Mouse (Mus musculus) lung, postnatal 14 days (tissue): Measurements from ENCODE around the gene Gabrd.

Experiments used
- DNase-seq: peaks from one replicate; pipeline ENCODE4 v3.0.0; 2021

Gene Gabrd

DNA sequence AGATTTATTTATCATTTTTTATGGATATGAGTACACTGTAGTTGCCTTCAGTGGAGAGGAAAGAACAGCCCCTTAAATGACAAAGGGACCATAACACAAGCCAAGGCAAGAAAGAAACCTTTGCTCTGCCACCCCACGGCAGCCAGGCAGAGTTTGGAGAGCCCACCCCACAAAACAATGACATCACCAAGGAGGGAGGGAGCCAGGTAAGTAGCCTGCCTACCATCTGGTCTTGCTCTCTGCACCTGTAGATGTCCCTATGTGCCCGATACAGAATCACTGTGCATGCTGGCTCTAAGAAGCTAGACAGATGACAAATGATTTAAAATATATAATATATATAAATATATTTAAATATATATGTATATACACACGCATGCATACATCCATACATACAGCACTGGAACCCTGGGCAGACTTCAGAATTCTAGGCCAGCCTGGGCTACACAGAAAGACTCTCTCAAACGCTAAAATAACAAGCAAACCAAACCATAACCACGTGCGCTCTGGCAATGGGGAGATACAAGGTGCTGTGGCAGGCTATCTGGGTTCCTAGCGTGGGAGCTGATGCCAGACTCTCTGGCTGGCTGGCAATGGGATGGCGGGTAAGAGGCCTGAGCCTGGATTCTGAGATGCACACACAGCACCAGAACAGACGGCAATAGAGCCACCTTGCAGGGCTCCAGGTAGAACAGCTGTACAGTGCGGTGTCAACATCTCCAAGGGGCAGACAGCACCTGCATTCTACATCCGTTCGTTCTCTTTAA is 61.4 kb downstream of the Gabrd start:
- no peak for DNase-seq
